Mouse (Mus musculus) lung, adult 2 months (tissue): ENCODE data around the gene Atp8a2.

ENCODE experiments used
- CTCF ChIP-seq: fragments of 200-500 bp; IDR thresholded peaks from 2 replicates; pipeline ENCODE4 v1.5.1; 2011; ENCODE audit warnings: mild to moderate bottlenecking, low read length, control low read depth; ENCODE audit not compliant: insufficient read depth
- POLR2A ChIP-seq: fragments of 200-500 bp; IDR thresholded peaks from 2 replicates; pipeline ENCODE4 v1.6.1; 2011; ENCODE audit warnings: low read depth, mild to moderate bottlenecking, control low read depth, low read length, borderline replicate concordance; ENCODE audit errors: extremely low read depth

DNA sequence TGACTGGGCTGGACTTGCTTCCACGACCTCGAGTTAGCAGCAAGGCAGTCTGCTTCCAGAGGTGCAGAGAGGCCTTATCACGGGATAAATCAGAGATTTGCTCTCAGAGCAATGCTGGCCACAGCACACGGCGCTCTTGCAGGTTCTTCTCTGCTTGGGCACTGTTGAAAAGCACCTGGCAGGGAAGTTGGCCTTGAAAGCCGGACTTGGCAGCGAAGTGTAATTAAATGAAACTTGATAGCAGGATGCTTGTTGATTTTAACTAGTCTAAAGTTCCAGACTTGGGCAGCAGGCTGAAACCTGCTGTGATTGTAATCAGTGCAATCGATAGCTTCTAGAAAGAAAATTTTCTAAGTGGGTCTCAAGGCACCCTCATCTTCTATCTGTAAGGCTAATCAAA, 237.3 kb downstream of the Atp8a2 start:
- TF ChIP-seq CTCF (no peak), POLR2A (no peak)
